9 mouse cellular contexts compared by ENCODE assay signal in the genomic region with DNA sequence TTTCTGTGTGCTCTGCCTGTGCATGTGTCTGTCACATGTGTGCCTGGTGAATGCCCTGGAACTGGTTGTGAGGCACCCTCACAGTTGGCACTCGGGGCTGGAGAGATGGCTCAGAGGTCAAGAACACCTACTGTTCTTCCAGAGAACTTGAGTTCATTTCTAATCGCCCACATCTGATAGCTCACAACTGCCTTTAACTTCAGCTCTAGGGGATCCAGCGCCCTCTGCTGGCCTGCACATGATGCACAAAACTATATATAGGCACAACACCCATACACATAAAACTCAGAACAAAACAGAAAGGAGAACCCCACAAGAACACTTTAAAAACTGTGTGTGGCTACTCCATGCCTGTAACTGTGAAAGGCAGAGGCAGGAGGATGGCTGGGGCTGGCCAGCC. TPM values are rescaled to one million over a fixed set of nuclear protein-coding genes. Genes with fewer than 3 reads are reported as not detected.
DNase-seq lines count a peak whose midpoint lies in the region; ATAC-seq and TF ChIP-seq lines count a peak whose summit lies in the region.
"Had no signal": no experiment of that assay in that cellular context is flagged by ENCODE, and none has a peak within 500 bp of the region (broad histone marks: within the 10 kb centered on the region; RNA-seq: fewer than 3 reads in every experiment).

No protein-coding gene starts in this region.

- no peaks in the 10 kb centered on the region for H3K79me2 ChIP-seq in MEL (ENCODE audit: control insufficient read depth, insufficient read depth, low read length, poor library complexity)

- H3K4me1 ChIP-seq in MEL (ENCODE audit: control insufficient read depth in 1 of 2, insufficient read depth in 2 of 2, low read length in 2 of 2): peaks cover 0 to 8% of the 10 kb centered on the region in 2 experiments; a peak in 2 of 4 replicates
- H3K4me1 ChIP-seq in embryonic facial prominence, embryonic 14.5 days (ENCODE audit: control insufficient read depth, insufficient read depth, low read length): no peaks in the 10 kb centered on the region
- no peaks in the 10 kb centered on the region for H3K4me1 ChIP-seq in limb, embryonic 10.5 days
- H3K4me1 ChIP-seq: lung, embryonic 15.5 days had no signal

- WGBS in embryonic facial prominence, embryonic 14.5 days: 43% methylated on average over 3 of the region's 3 CpGs
- WGBS in limb, embryonic 10.5 days: 60% methylated on average over 3 of the region's 3 CpGs

- H3K27ac ChIP-seq in MEL (ENCODE audit: control insufficient read depth, low read depth, low read length): no peak overlapping the region; the same call in 1 of the 2 replicates
- no peak overlapping the region for H3K27ac ChIP-seq in embryonic facial prominence, embryonic 14.5 days (replicated peaks; ENCODE audit: low read depth, low read length)
- no peak overlapping the region for H3K27ac ChIP-seq in limb, embryonic 10.5 days
- H3K27ac ChIP-seq: lung, embryonic 15.5 days had no signal

- peak; percentile 57 for TF ChIP-seq RAD21 in MEL (IDR thresholded peaks at IDR 0.05; ENCODE audit: low read depth, low read length)

- ATAC-seq in embryonic facial prominence, embryonic 14.5 days (ENCODE audit: low read depth): no peak
- ATAC-seq in frontal cortex, adult (ENCODE audit: low TSS enrichment): no peak

- peak; percentile 70 to 94 (median 85) for TF ChIP-seq CTCF in MEL (IDR thresholded peaks at IDR 0.05 in 2 of 3, conservative IDR thresholded peaks at IDR 0.05 in 1 of 3; ENCODE audit: control insufficient read depth in 1 of 3, insufficient read depth in 1 of 3, low read depth in 2 of 3, low read length in 3 of 3, poor library complexity in 1 of 3, severe bottlenecking in 1 of 3)

- TF ChIP-seq EP300 in MEL (IDR thresholded peaks at IDR 0.05; ENCODE audit: low read depth in 1 of 2, low read length in 2 of 2): no peak; a peak in 1 of 4 replicates

- H3K9me3 ChIP-seq in MEL (replicated peaks; ENCODE audit: insufficient read depth, low read length): no peaks in the 10 kb centered on the region
- no peaks in the 10 kb centered on the region for H3K9me3 ChIP-seq in embryonic facial prominence, embryonic 14.5 days (ENCODE audit: control insufficient read depth, low read length)
- H3K9me3 ChIP-seq in limb, embryonic 10.5 days (replicated peaks): no peaks in the 10 kb centered on the region
- H3K9me3 ChIP-seq: lung, embryonic 15.5 days had no signal

- H3K9ac ChIP-seq in MEL (ENCODE audit: control insufficient read depth, low read depth, low read length, poor library complexity, severe bottlenecking): no peak overlapping the region
- H3K9ac ChIP-seq in embryonic facial prominence, embryonic 14.5 days (ENCODE audit: low read depth, low read length): no peak overlapping the region
- H3K9ac ChIP-seq: lung, embryonic 15.5 days had no signal

- H3K36me3 ChIP-seq in MEL (ENCODE audit: control insufficient read depth in 1 of 2, insufficient read depth in 2 of 2, low read length in 2 of 2): peaks cover 3% of the 10 kb centered on the region in 2 experiments; a peak in 3 of 4 replicates
- H3K36me3 ChIP-seq in embryonic facial prominence, embryonic 14.5 days (ENCODE audit: control insufficient read depth, insufficient read depth, low read length): peaks cover 100% of the 10 kb centered on the region
- peaks cover 100% of the 10 kb centered on the region for H3K36me3 ChIP-seq in limb, embryonic 10.5 days

- no peak overlapping the region for H3K4me2 ChIP-seq in embryonic facial prominence, embryonic 14.5 days (ENCODE audit: low read depth, low read length)
- H3K4me2 ChIP-seq: lung, embryonic 15.5 days had no signal

- TF ChIP-seq POLR2A in MEL (IDR thresholded peaks at IDR 0.05; ENCODE audit: control insufficient read depth in 1 of 2, insufficient read depth in 1 of 2, low read depth in 1 of 2, low read length in 2 of 2, poor library complexity in 1 of 2): no peak

- peak; percentile 66 for DNase-seq in heart, postnatal 4 days
- DNase-seq in heart, adult 11 months: no peak
- DNase-seq in A20 (ENCODE audit: low read depth, low spot score): peak; percentile 92
- peak; percentile 84 for DNase-seq in MEL (ENCODE audit: low read depth, low spot score)
- peak; percentile 40 for DNase-seq in embryonic facial prominence, embryonic 14.5 days (ENCODE audit: low spot score)
- DNase-seq in limb, embryonic 10.5 days (ENCODE audit: low spot score): peak; percentile 68
- peak; percentile 57 for DNase-seq in retina, postnatal 1 day

- H3K27me3 ChIP-seq in MEL (ENCODE audit: control insufficient read depth in 1 of 2, insufficient read depth in 2 of 2, low read length in 2 of 2): no peaks in the 10 kb centered on the region
- H3K27me3 ChIP-seq in embryonic facial prominence, embryonic 14.5 days (replicated peaks; ENCODE audit: control insufficient read depth, insufficient read depth, low read length): no peaks in the 10 kb centered on the region
- no peaks in the 10 kb centered on the region for H3K27me3 ChIP-seq in limb, embryonic 10.5 days (ENCODE audit: low read depth, poor library complexity, severe bottlenecking)
- H3K27me3 ChIP-seq: lung, embryonic 15.5 days had no signal

- no peak overlapping the region for H3K4me3 ChIP-seq in MEL (ENCODE audit: control insufficient read depth in 1 of 2, insufficient read depth in 1 of 2, low read depth in 2 of 2, low read length in 2 of 2)
- H3K4me3 ChIP-seq in embryonic facial prominence, embryonic 14.5 days (ENCODE audit: low read depth, low read length): no peak overlapping the region
- no peak overlapping the region for H3K4me3 ChIP-seq in limb, embryonic 10.5 days
- H3K4me3 ChIP-seq: lung, embryonic 15.5 days had no signal

TF ChIP-seq in MEL, 35 proteins besides CTCF, POLR2A, EP300 and RAD21 (continues in another document):
- no peak for TF ChIP-seq UBTF (IDR thresholded peaks at IDR 0.05; ENCODE audit: borderline replicate concordance, insufficient read depth, low read depth, low read length)
- no peak for TF ChIP-seq ZMIZ1 (IDR thresholded peaks at IDR 0.05; ENCODE audit: low read depth, low read length)
- no peak for TF ChIP-seq KAT2A (conservative IDR thresholded peaks at IDR 0.05; ENCODE audit: low read depth, low read length)
- TF ChIP-seq BHLHE40 (IDR thresholded peaks at IDR 0.05; ENCODE audit: borderline replicate concordance, low read depth, low read length): 0 out of 2 replicates have a peak, but pooled peaks have one; percentile 13
- 0 out of 2 replicates have a peak, but pooled peaks have one; percentile 9 for TF ChIP-seq MEF2A (IDR thresholded peaks at IDR 0.05; ENCODE audit: extremely low read depth, insufficient replicate concordance, low read depth, low read length, poor library complexity, severe bottlenecking)
- no peak for TF ChIP-seq TCF12 (IDR thresholded peaks at IDR 0.05; ENCODE audit: low read depth, low read length)
- TF ChIP-seq ZKSCAN1 (IDR thresholded peaks at IDR 0.05; ENCODE audit: low read depth, low read length): no peak
- 0 out of 2 replicates have a peak, but pooled peaks have one; percentile 19 for TF ChIP-seq USF1 (IDR thresholded peaks at IDR 0.05; ENCODE audit: low read depth, low read length)
- no peak for TF ChIP-seq CHD2 (IDR thresholded peaks at IDR 0.05; ENCODE audit: low read length)
- TF ChIP-seq GABPA (IDR thresholded peaks at IDR 0.05; ENCODE audit: low read depth, low read length): no peak
- TF ChIP-seq USF2 (IDR thresholded peaks at IDR 0.05; ENCODE audit: borderline replicate concordance in 1 of 2, insufficient read depth in 1 of 2, low read depth in 1 of 2, low read length in 2 of 2): no peak
- no peak for TF ChIP-seq ZNF384 (IDR thresholded peaks at IDR 0.05; ENCODE audit: low read depth, low read length)

RNA-seq across cellular contexts. Expression of a gene that starts 11.8 kb away (rescaled TPM):
- total RNA-seq in heart, postnatal 4 days (2021): 10 to 100 TPM; 55.3 to 61.1 TPM
- total RNA-seq in MEL (2012; rRNA removed): 49.6 and 58.0 TPM in 2 replicates
- polyA plus RNA-seq in MEL (2012; ENCODE audit: insufficient read depth in 1 of 2, insufficient read length in 2 of 2, low read depth in 1 of 2, low replicate concordance in 2 of 2, missing spikeins in 1 of 2): 10 to 100 TPM in 1 of 2 experiments, not detected in 1; 78.7 TPM
- polyA plus RNA-seq in embryonic facial prominence, embryonic 14.5 days (2014; fragmentation: Nextera tagmentation; extraction: Ambion mirVana): 142 and 151 TPM in 2 replicates
- 196 and 201 TPM in 2 replicates for polyA plus RNA-seq in limb, embryonic 10.5 days (2016; fragmentation: Nextera tagmentation; extraction: Ambion mirVana)

RNA-seq across cellular contexts. Expression of a gene that starts 12.1 kb away (rescaled TPM):
- under 1 TPM in 1 of 2 experiments, not detected in 1; 0.17 TPM for total RNA-seq in heart, postnatal 4 days (2021)
- 2.9 and 3.3 TPM in 2 replicates for total RNA-seq in MEL (2012; rRNA removed)
- polyA plus RNA-seq in MEL (2012; ENCODE audit: insufficient read depth in 1 of 2, insufficient read length in 2 of 2, low read depth in 1 of 2, low replicate concordance in 2 of 2, missing spikeins in 1 of 2): 1 to 10 TPM in 1 of 2 experiments, not detected in 1; 7.8 TPM
- 0.48 and 1.2 TPM in 2 replicates for polyA plus RNA-seq in embryonic facial prominence, embryonic 14.5 days (2014; fragmentation: Nextera tagmentation; extraction: Ambion mirVana)
- 0.71 and 0.93 TPM in 2 replicates for polyA plus RNA-seq in limb, embryonic 10.5 days (2016; fragmentation: Nextera tagmentation; extraction: Ambion mirVana)

RNA-seq across cellular contexts. Expression of a gene that starts 15.1 kb away (rescaled TPM):
- 10 to 100 TPM; 33.0 to 33.7 TPM for total RNA-seq in heart, postnatal 4 days (2021)
- 29.9 and 31.1 TPM in 2 replicates for total RNA-seq in MEL (2012; rRNA removed)
- 10 to 100 TPM in 1 of 2 experiments, not detected in 1; 62.2 TPM for polyA plus RNA-seq in MEL (2012; ENCODE audit: insufficient read depth in 1 of 2, insufficient read length in 2 of 2, low read depth in 1 of 2, low replicate concordance in 2 of 2, missing spikeins in 1 of 2)
- polyA plus RNA-seq in embryonic facial prominence, embryonic 14.5 days (2014; fragmentation: Nextera tagmentation; extraction: Ambion mirVana): 36.0 and 47.5 TPM in 2 replicates
- 59.0 and 63.4 TPM in 2 replicates for polyA plus RNA-seq in limb, embryonic 10.5 days (2016; fragmentation: Nextera tagmentation; extraction: Ambion mirVana)

RNA-seq across cellular contexts. Expression of a gene that starts 26.3 kb away (rescaled TPM):
- total RNA-seq in heart, postnatal 4 days (2021): 10 to 100 TPM; 45.4 to 45.6 TPM
- 10.0 and 13.6 TPM in 2 replicates for total RNA-seq in MEL (2012; rRNA removed)
- 10 to 100 TPM in 1 of 2 experiments, not detected in 1; 29.0 TPM for polyA plus RNA-seq in MEL (2012; ENCODE audit: insufficient read depth in 1 of 2, insufficient read length in 2 of 2, low read depth in 1 of 2, low replicate concordance in 2 of 2, missing spikeins in 1 of 2)
- 4.9 and 5.7 TPM in 2 replicates for polyA plus RNA-seq in embryonic facial prominence, embryonic 14.5 days (2014; fragmentation: Nextera tagmentation; extraction: Ambion mirVana)
- polyA plus RNA-seq in limb, embryonic 10.5 days (2016; fragmentation: Nextera tagmentation; extraction: Ambion mirVana): 25.9 and 27.2 TPM in 2 replicates

RNA-seq across cellular contexts. Expression of a gene that starts 40.0 kb away (rescaled TPM):
- total RNA-seq in heart, postnatal 4 days (2021): 1 to 10 TPM; 8.1 to 9.1 TPM
- 4.6 and 6.2 TPM in 2 replicates for total RNA-seq in MEL (2012; rRNA removed)
- polyA plus RNA-seq in MEL (2012; ENCODE audit: insufficient read depth in 1 of 2, insufficient read length in 2 of 2, low read depth in 1 of 2, low replicate concordance in 2 of 2, missing spikeins in 1 of 2): 1 to 10 TPM in 1 of 2 experiments, not detected in 1; 7.7 TPM
- polyA plus RNA-seq in embryonic facial prominence, embryonic 14.5 days (2014; fragmentation: Nextera tagmentation; extraction: Ambion mirVana): 9.9 and 11.5 TPM in 2 replicates
- polyA plus RNA-seq in limb, embryonic 10.5 days (2016; fragmentation: Nextera tagmentation; extraction: Ambion mirVana): 3.8 and 4.2 TPM in 2 replicates
